Mouse (Mus musculus) hindbrain, embryonic 14.5 days (tissue): ENCODE measurements around the gene Nop53. TPM values are rescaled to one million over a fixed set of nuclear protein-coding genes. Genes with fewer than 3 reads are reported as not detected.
A peak's percentile ranks its signal among the peaks of the same experiment; 100 is the strongest.

Source experiments
- ATAC-seq: fragments of 200-750 bp; cut with Nextera tagmentation; 2 replicates; pipeline ENCODE4 v1.8.0; 2017; ENCODE audit warnings: moderate number of reproducible peaks, mild to moderate bottlenecking, moderate TSS enrichment, moderate library complexity; ENCODE audit not compliant: low FRiP score
- DNase-seq: peaks from one replicate; pipeline ENCODE4 v3.0.0-alpha.2; 2015; ENCODE audit warnings: low spot score
- H3K27ac ChIP-seq: fragments of 300-500 bp; sonication (generic); 2 replicates; pipeline ENCODE4 v1.5.1; 2014; ENCODE audit warnings: mild to moderate bottlenecking, moderate library complexity
- H3K27me3 ChIP-seq: fragments of 300-500 bp; sonication (generic); 2 replicates; pipeline ENCODE4 v1.6.1; 2014; ENCODE audit warnings: mild to moderate bottlenecking, low read length, mixed read lengths; ENCODE audit not compliant: control insufficient read depth, insufficient read depth
- H3K36me3 ChIP-seq: fragments of 300-500 bp; sonication (generic); replicated peaks from 2 replicates; pipeline ENCODE4 v1.6.1; 2014; ENCODE audit not compliant: control insufficient read depth, insufficient read depth
- H3K4me1 ChIP-seq: fragments of 300-500 bp; sonication (generic); replicated peaks from 2 replicates; pipeline ENCODE4 v1.6.1; 2014; ENCODE audit warnings: antibody characterized with exemption, low read length, mixed read lengths; ENCODE audit not compliant: control insufficient read depth, insufficient read depth
- H3K4me2 ChIP-seq: fragments of 300-500 bp; sonication (generic); replicated peaks from 2 replicates; pipeline ENCODE4 v1.6.1; 2014; ENCODE audit warnings: mild to moderate bottlenecking, moderate library complexity
- H3K4me3 ChIP-seq: fragments of 300-500 bp; sonication (generic); replicated peaks from 2 replicates; pipeline ENCODE4 v1.5.1; 2014; ENCODE audit warnings: mild to moderate bottlenecking, low read length
- H3K9ac ChIP-seq: fragments of 300-500 bp; sonication (generic); 2 replicates; pipeline ENCODE4 v1.6.1; 2014
- H3K9me3 ChIP-seq: fragments of 300-500 bp; sonication (generic); 2 replicates; pipeline ENCODE4 v1.6.1; 2016; ENCODE audit warnings: low read length; ENCODE audit not compliant: control insufficient read depth
- WGBS: fragments of 180-500 bp; shearing (Covaris S2); extraction: QIAGEN DNeasy Blood & Tissue Kit; methylation state at CpG from one replicate; pipeline ENCODE4 v1.1.7; 2014; 5-methylcytosine and 5-hydroxymethylcytosine counted together
- polyA plus RNA-seq: library from polyadenylated mRNA; unstranded; fragments of >200 nt; fragmentation: Nextera tagmentation; extraction: Ambion mirVana; gene quantifications from 2 replicates; pipeline ENCODE4 v1.2.1, GENCODE M21; 2014

Gene Nop53
- polyA plus RNA-seq, 1 experiment from 2014 or later: 114 TPM

DNA sequence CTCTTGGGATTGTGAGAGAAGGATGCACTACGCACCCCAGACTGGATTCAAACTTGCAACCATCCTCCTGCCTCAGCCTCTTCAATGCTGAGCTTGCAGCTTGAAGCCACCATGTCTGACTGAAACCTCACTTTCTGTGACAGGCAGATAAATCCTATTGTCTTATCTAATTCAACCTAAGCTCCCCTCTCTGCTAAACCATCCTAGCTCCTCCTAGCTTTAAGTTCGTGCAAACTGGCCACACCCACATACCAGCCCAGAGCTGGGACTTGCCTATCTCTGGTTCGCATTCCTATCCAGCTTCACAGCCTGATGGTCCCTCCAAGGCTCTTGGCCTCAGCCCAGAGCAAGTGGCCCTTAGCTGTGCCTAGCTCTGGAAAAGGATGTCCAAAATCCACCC is 6.5 kb upstream of the Nop53 start:
- H3K4me2 ChIP-seq: no peak overlapping the region
- no peak overlapping the region for H3K27ac ChIP-seq
- ATAC-seq (no peak), DNase-seq (no peak)
- no peaks in the 10 kb centered on the region for H3K4me1 ChIP-seq
- WGBS: 85% methylated on average over 3 of the region's 3 CpGs
- no peak overlapping the region for H3K9ac ChIP-seq
- H3K27me3 ChIP-seq: no peaks in the 10 kb centered on the region
- H3K9me3 ChIP-seq: no peaks in the 10 kb centered on the region
- no peak overlapping the region for H3K4me3 ChIP-seq
- H3K36me3 ChIP-seq: no peaks in the 10 kb centered on the region

DNA sequence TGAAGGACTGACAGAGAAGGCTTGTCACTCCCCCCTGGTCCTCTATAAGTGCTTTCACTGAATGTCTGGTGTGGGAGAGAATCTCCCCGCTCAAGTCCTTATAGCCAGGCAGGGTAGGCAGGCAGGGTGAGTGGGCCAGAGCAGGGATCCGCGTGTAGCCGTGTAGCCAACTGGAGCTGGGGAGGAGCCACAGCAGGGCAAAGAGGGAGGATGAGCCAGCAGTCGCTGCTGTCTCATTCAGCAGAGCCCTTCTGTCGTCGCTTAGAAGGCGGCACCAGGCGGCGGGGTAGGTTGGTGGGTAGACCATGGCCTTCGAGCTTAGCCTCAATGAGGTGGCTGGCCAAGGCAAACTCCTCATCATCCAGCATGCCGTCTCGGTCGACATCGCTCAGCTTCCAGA is 4.1 kb upstream of the Nop53 start:
- 89% methylated on average over 15 of the region's 15 CpGs for WGBS
- H3K27ac ChIP-seq: no peak overlapping the region

DNA sequence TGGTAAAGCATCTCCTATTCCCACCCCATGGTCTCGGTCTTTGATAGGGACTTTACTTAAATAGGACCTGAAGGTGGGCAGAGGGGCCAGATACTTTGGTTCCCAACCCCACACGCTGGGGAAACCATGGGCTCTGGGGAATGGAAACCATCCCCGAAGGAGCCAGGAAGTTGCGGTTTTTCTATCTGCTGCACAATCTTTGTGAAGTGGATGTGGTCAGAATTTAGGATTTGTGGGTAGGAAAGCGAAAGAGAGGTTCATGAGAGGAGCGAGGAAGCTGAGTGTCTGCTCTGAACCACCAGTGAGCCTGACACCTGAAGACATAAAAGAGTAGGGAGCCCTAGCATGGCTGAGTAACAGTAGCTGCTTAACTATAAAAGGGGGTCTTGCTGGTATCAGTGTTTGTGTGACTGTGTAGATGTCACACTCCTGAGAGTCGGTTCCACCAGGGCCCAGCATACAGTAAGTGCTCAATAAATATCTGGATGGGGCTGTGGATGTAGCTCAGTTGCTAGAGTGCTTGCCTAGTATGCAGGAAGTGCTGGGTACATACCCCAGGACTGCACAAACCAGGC is 3.4 kb upstream of the Nop53 start:
- ATAC-seq (no peak), DNase-seq (no peak)
- H3K4me1 ChIP-seq: peaks cover 7% of the 10 kb centered on the region; the same call in 1 of the 2 replicates
- no peak overlapping the region for H3K9ac ChIP-seq
- no peaks in the 10 kb centered on the region for H3K27me3 ChIP-seq
- no peak overlapping the region for H3K4me2 ChIP-seq
- 0 out of 2 replicates have a peak, but pooled peaks cover 1% of the 10 kb centered on the region for H3K36me3 ChIP-seq
- 89% methylated on average over 7 of the region's 7 CpGs for WGBS
- no peaks in the 10 kb centered on the region for H3K9me3 ChIP-seq
- no peak overlapping the region for H3K4me3 ChIP-seq
- H3K27ac ChIP-seq: no peak overlapping the region

More for the DNA sequence above, 4.1 kb upstream of the Nop53 start:
- H3K36me3 ChIP-seq: no peaks in the 10 kb centered on the region
- peaks cover 3% of the 10 kb centered on the region; the same call in 1 of the 2 replicates for H3K4me1 ChIP-seq
- no peak for DNase-seq
- H3K9me3 ChIP-seq: no peaks in the 10 kb centered on the region
- H3K9ac ChIP-seq: no peak overlapping the region
- ATAC-seq: no peak
- H3K27me3 ChIP-seq: no peaks in the 10 kb centered on the region
- no peak overlapping the region for H3K4me3 ChIP-seq
- H3K4me2 ChIP-seq: no peak overlapping the region

DNA sequence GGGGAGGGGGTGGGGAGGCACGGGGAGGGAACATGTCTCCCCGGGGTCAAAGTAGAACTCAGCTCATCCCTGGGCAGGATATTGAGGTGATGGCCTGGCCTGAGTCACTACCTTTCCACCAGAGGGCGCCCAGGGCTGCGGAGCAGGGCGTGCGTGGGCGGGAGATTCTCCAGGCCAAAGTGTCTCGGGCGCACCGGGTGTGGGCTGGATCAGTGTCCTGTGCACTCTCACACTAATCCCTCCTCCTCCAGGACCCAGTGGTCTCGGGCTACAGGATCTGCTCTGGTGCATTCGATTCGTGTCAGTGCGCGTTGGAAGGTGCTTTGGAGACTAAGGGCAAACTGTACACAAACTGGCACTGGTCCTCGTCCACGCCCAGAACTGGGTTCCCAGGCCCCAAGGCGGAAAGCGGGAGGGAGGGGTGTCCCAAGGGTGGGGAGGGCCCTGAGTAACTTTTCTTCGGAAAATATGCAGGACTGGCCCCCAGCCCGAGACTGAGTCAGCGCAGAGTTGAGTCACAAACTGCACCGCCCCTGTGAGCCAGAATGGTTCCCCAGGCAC is 2.6 kb upstream of the Nop53 start:
- peak; percentile 66 for DNase-seq

DNA sequence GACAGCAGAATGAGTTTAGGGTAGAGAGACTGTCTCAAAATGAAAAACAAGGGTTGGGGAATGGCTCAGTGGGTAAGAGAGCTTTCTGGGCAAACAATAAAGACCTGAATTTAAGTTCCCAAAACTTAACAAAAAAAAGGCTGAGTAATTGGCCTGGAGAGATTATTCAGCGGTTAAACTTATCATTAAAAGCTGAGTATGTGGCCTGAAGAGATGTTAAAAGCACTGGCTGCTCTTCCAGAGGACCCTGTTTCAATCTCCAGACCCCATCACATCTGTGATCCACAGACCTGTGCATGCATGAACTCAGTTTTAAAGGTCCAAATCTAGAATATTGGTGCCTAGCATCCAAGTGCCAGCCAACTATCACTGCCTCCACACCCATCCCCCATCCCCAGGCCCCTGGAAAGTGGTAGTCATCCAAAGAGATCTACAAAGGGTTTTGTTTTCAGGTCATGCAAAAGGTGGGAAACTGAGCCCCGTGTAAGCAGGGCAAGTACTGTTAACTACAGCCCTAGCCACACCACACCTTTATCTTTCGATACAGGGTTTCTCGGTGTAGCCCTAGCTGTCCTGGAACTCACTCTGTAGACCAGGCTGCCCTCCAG is 1.9 kb upstream of the Nop53 start:
- WGBS: 51% methylated on average over 4 of the region's 4 CpGs

More for the DNA sequence above, 2.6 kb upstream of the Nop53 start:
- Histone ChIP-seq H3K4me2 (peak overlapping the region; percentile 36), H3K27me3 (no peaks in the 10 kb centered on the region), H3K4me1 (peaks cover 7% of the 10 kb centered on the region; the same call in 1 of the 2 replicates), H3K4me3 (no peak overlapping the region), H3K9me3 (no peaks in the 10 kb centered on the region), H3K36me3 (peaks cover 10% of the 10 kb centered on the region; the same call in 1 of the 2 replicates), H3K27ac (no peak overlapping the region), H3K9ac (no peak overlapping the region)
- no peak for ATAC-seq
- WGBS: 6% methylated on average over 23 of the region's 23 CpGs

DNA sequence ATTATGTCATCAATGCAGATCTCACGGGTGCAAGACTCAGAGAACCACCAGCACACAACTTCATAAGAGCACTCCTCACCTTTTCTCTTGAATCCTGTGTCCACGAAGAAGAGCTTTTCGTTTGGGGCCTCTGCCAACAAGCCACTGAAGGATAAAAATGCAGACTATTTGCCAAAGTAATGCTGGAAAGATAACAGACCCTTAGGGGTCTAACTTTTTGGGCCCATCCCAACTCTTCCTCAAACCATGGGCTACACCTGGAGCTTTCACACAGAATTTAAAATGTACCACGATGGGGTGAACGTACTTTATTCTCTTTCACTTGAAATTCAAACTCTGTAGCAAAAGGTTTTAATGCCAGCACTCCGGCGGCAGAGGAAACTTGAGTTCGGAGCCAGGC is 663 bp downstream of the Nop53 start:
- Histone ChIP-seq H3K27ac (peak overlapping the region; percentile 96), H3K4me3 (peak overlapping the region; percentile 59), H3K9ac (peak overlapping the region; percentile 68), H3K27me3 (no peaks in the 10 kb centered on the region), H3K4me2 (peak overlapping the region; percentile 90), H3K9me3 (no peaks in the 10 kb centered on the region), H3K4me1 (peaks cover 7% of the 10 kb centered on the region; the same call in 1 of the 2 replicates), H3K36me3 (peaks cover 42% of the 10 kb centered on the region)
- DNase-seq (no peak), ATAC-seq (no peak)
- WGBS: 10% methylated on average over 8 of the region's 8 CpGs

More for the DNA sequence above, 1.9 kb upstream of the Nop53 start:
- ATAC-seq (no peak), DNase-seq (no peak)
- H3K9ac ChIP-seq: no peak overlapping the region
- H3K4me1 ChIP-seq: peaks cover 7% of the 10 kb centered on the region; the same call in 1 of the 2 replicates
- no peak overlapping the region for H3K27ac ChIP-seq
- peaks cover 17% of the 10 kb centered on the region for H3K36me3 ChIP-seq
- no peak overlapping the region for H3K4me3 ChIP-seq
- H3K9me3 ChIP-seq: no peaks in the 10 kb centered on the region
- H3K27me3 ChIP-seq: no peaks in the 10 kb centered on the region
- H3K4me2 ChIP-seq: peak overlapping the region; percentile 36; the same call in 1 of the 2 replicates

DNA sequence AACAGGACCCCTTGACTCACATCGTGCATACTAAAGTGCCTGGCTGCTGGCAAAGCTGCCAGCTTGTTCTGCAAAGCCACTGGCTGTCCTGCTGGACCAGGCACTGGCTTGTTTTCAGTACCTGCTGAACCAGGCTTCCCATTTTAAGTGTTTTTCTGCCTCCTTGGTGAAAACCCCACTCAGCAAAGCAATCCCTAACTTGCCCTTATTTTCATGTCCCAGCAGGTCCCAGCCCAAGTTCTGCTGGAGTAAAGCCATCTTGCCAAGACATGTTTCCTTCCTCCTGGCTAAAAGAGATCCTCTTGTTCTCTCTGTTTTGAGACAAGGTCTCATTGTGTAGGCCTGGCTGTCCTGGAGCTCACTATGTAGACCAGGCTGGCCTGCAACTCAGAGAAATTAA is 1.6 kb downstream of the Nop53 start:
- Histone ChIP-seq H3K4me1 (peaks cover 7% of the 10 kb centered on the region; the same call in 1 of the 2 replicates), H3K36me3 (peaks cover 51% of the 10 kb centered on the region), H3K27ac (no peak overlapping the region), H3K27me3 (no peaks in the 10 kb centered on the region), H3K9ac (no peak overlapping the region), H3K4me2 (peak overlapping the region; percentile 90), H3K9me3 (no peaks in the 10 kb centered on the region), H3K4me3 (no peak overlapping the region)
- DNase-seq (no peak), ATAC-seq (no peak)
- WGBS: 100% methylated on average over 1 of the region's 1 CpGs

GRCm38 (mm10) chr7:15938621-15939020 is 7.3 kb downstream of the Nop53 start:
- Histone ChIP-seq H3K36me3 (peaks cover 85% of the 10 kb centered on the region), H3K4me1 (no peaks in the 10 kb centered on the region), H3K27ac (no peak overlapping the region), H3K4me3 (no peak overlapping the region), H3K27me3 (no peaks in the 10 kb centered on the region), H3K9me3 (no peaks in the 10 kb centered on the region), H3K9ac (no peak overlapping the region), H3K4me2 (no peak overlapping the region)
- DNase-seq (no peak), ATAC-seq (no peak)
- 97% methylated on average over 3 of the region's 3 CpGs for WGBS

GRCm38 (mm10) chr7:15937491-15937890 is 8.4 kb downstream of the Nop53 start:
- no peaks in the 10 kb centered on the region for H3K9me3 ChIP-seq
- H3K9ac ChIP-seq: no peak overlapping the region
- peaks cover 74% of the 10 kb centered on the region for H3K36me3 ChIP-seq
- WGBS: 87% methylated on average over 5 of the region's 5 CpGs
- H3K4me2 ChIP-seq: no peak overlapping the region
- ATAC-seq (no peak), DNase-seq (no peak)
- H3K4me1 ChIP-seq: no peaks in the 10 kb centered on the region
- no peak overlapping the region for H3K4me3 ChIP-seq
- no peaks in the 10 kb centered on the region for H3K27me3 ChIP-seq
- no peak overlapping the region for H3K27ac ChIP-seq
